Mouse (Mus musculus) myocyte (in vitro differentiated cells): Measurements from ENCODE around the gene Lpo. TPM values are rescaled to one million over a fixed set of nuclear protein-coding genes. Genes with fewer than 3 reads are reported as not detected.

Experiments
- H3K27me3 ChIP-seq: one replicate; pipeline ENCODE4 v1.6.1; 2011; ENCODE audit not compliant: control insufficient read depth, insufficient read depth, insufficient read length
- H3K36me3 ChIP-seq: one replicate; pipeline ENCODE4 v1.6.1; 2011; ENCODE audit not compliant: control insufficient read depth, insufficient read depth
- H3K4me2 ChIP-seq: one replicate; pipeline ENCODE4 v1.6.1; 2011; ENCODE audit warnings: low read depth, control low read depth
- H3K4me3 ChIP-seq: one replicate; pipeline ENCODE4 v1.5.1; 2011; ENCODE audit warnings: mild to moderate bottlenecking, control low read depth, moderate library complexity
- H3K79me2 ChIP-seq: one replicate; pipeline ENCODE4 v1.6.1; 2011; ENCODE audit not compliant: control insufficient read depth, insufficient read depth
- H3ac ChIP-seq: one replicate; pipeline ENCODE4 v1.6.1; 2011; ENCODE audit not compliant: control insufficient read depth, insufficient read length
- CEBPB ChIP-seq: IDR thresholded peaks from 2 replicates; pipeline ENCODE4 v1.6.1; 2011; ENCODE audit warnings: mild to moderate bottlenecking, moderate library complexity; ENCODE audit not compliant: poor library complexity, insufficient read depth, severe bottlenecking
- E2F4 ChIP-seq: IDR thresholded peaks from one replicate; pipeline ENCODE4 v1.6.1; 2011; ENCODE audit warnings: mild to moderate bottlenecking, control low read depth, moderate library complexity; ENCODE audit not compliant: insufficient read depth
- MAX ChIP-seq: IDR thresholded peaks from one replicate; pipeline ENCODE4 v1.6.1; 2011; ENCODE audit warnings: low read depth, mild to moderate bottlenecking, control low read depth
- MYOD1 ChIP-seq, 3 experiments: IDR thresholded peaks; one replicate each; pipeline ENCODE4 v1.6.1; 2011; ENCODE audit warnings: control low read depth in 2 of 3, low read depth in 2 of 3, mild to moderate bottlenecking in 2 of 3, moderate library complexity in 1 of 3; ENCODE audit not compliant: insufficient read length in 2 of 3, control insufficient read depth in 1 of 3
- MYOG ChIP-seq, 3 experiments: IDR thresholded peaks; one replicate each; pipeline ENCODE4 v1.6.1; 2011; ENCODE audit warnings: control low read depth in 2 of 3, low read depth in 2 of 3, mild to moderate bottlenecking in 2 of 3; ENCODE audit not compliant: insufficient read length in 2 of 3, control insufficient read depth in 1 of 3, insufficient read depth in 1 of 3
- POLR2A ChIP-seq: IDR thresholded peaks from one replicate; pipeline ENCODE4 v1.6.1; 2011; ENCODE audit warnings: low read depth, mild to moderate bottlenecking, control low read depth, moderate library complexity; ENCODE audit not compliant: insufficient read length
- POLR2AphosphoS2 ChIP-seq: IDR thresholded peaks from one replicate; pipeline ENCODE4 v1.6.1; 2011; ENCODE audit warnings: low read depth, control low read depth; ENCODE audit not compliant: insufficient read length
- REST ChIP-seq: IDR thresholded peaks from one replicate; pipeline ENCODE4 v1.6.1; 2011; ENCODE audit warnings: mild to moderate bottlenecking, control low read depth, moderate library complexity; ENCODE audit not compliant: insufficient read depth, insufficient read length
- SRF ChIP-seq: IDR thresholded peaks from one replicate; pipeline ENCODE4 v1.6.1; 2011; ENCODE audit warnings: low read depth; ENCODE audit not compliant: control insufficient read depth, insufficient read length
- TCF12 ChIP-seq: IDR thresholded peaks from one replicate; pipeline ENCODE4 v1.6.1; 2011; ENCODE audit warnings: mild to moderate bottlenecking, control low read depth; ENCODE audit not compliant: poor library complexity, insufficient read depth, severe bottlenecking
- TCF3 ChIP-seq: IDR thresholded peaks from one replicate; pipeline ENCODE4 v1.6.1; 2011; ENCODE audit warnings: low read depth, control low read depth; ENCODE audit not compliant: insufficient read length
- USF1 ChIP-seq: IDR thresholded peaks from one replicate; pipeline ENCODE4 v1.6.1; 2011; ENCODE audit warnings: low read depth, mild to moderate bottlenecking, control low read depth, moderate library complexity
- polyA plus RNA-seq: library from polyadenylated mRNA; unstranded; fragments of >200 nt; fragmentation: generic; extraction: Trizol; gene quantifications from one replicate; pipeline ENCODE4 v1.2.1, GENCODE M21; 2012; ENCODE audit warnings: missing spikeins

Gene Lpo
- polyA plus RNA-seq, 1 experiment = not detected

- Histone ChIP-seq H3K4me2 (no peak overlapping the region), H3K79me2 (no peaks in the 10 kb centered on the region), H3K27me3 (peaks cover 65% of the 10 kb centered on the region), H3ac (no peak overlapping the region), H3K4me3 (no peak overlapping the region), H3K36me3 (no peaks in the 10 kb centered on the region)
- no peak for TF ChIP-seq E2F4
- TF ChIP-seq TCF3 = no peak
- TF ChIP-seq SRF = no peak
- TF ChIP-seq TCF12 = no peak
- no peak for TF ChIP-seq MYOG (IDR thresholded peaks at IDR 0.05; ENCODE audit: control insufficient read depth in 1 of 3, insufficient read depth in 1 of 3, insufficient read length in 2 of 3, low read depth in 2 of 3)
- TF ChIP-seq USF1 = no peak
- no peak for TF ChIP-seq POLR2A
- no peak for TF ChIP-seq POLR2AphosphoS2
- no peak for TF ChIP-seq MYOD1 (IDR thresholded peaks at IDR 0.05; ENCODE audit: control insufficient read depth in 1 of 3, insufficient read length in 2 of 3, low read depth in 2 of 3)
- TF ChIP-seq MAX = no peak
- TF ChIP-seq REST = no peak
- TF ChIP-seq CEBPB = no peak
These were observed 65.2 kb downstream of the Lpo start for GRCm38 (mm10) chr11:87762702-87763385.

- Histone ChIP-seq H3K27me3 (peaks cover 63% of the 10 kb centered on the region), H3ac (no peak overlapping the region), H3K4me3 (no peak overlapping the region)
These were observed 66.0 kb downstream of the Lpo start for GRCm38 (mm10) chr11:87761806-87762701.

GRCm38 (mm10) chr11:87761181-87761721 lies 66.8 kb downstream of the Lpo start:
- Histone ChIP-seq H3ac (no peak overlapping the region), H3K36me3 (no peaks in the 10 kb centered on the region), H3K4me2 (no peak overlapping the region), H3K27me3 (peaks cover 55% of the 10 kb centered on the region), H3K79me2 (no peaks in the 10 kb centered on the region), H3K4me3 (no peak overlapping the region)
- TF ChIP-seq TCF3 (no peak), CEBPB (no peak), E2F4 (no peak), TCF12 (no peak), REST (no peak), MYOD1 (IDR thresholded peaks at IDR 0.05; ENCODE audit: control insufficient read depth in 1 of 3, insufficient read length in 2 of 3, low read depth in 2 of 3) (no peak), USF1 (no peak), MYOG (IDR thresholded peaks at IDR 0.05; ENCODE audit: control insufficient read depth in 1 of 3, insufficient read depth in 1 of 3, insufficient read length in 2 of 3, low read depth in 2 of 3) (no peak), POLR2AphosphoS2 (no peak), SRF (no peak), MAX (no peak), POLR2A (no peak)

More at GRCm38 (mm10) chr11:87761806-87762701, 66.0 kb downstream of the Lpo start:
- no peak for TF ChIP-seq TCF12
- no peak for TF ChIP-seq MAX
- TF ChIP-seq USF1 = no peak
- TF ChIP-seq MYOG (IDR thresholded peaks at IDR 0.05; ENCODE audit: control insufficient read depth in 1 of 3, insufficient read depth in 1 of 3, insufficient read length in 2 of 3, low read depth in 2 of 3) = no peak
- TF ChIP-seq POLR2AphosphoS2 = no peak
- no peak for TF ChIP-seq CEBPB
- no peak for TF ChIP-seq POLR2A
- no peak for TF ChIP-seq REST
- TF ChIP-seq SRF = no peak
- no peak for TF ChIP-seq MYOD1 (IDR thresholded peaks at IDR 0.05; ENCODE audit: control insufficient read depth in 1 of 3, insufficient read length in 2 of 3, low read depth in 2 of 3)
- no peak for TF ChIP-seq TCF3
- TF ChIP-seq E2F4 = no peak
- no peak overlapping the region for H3K4me2 ChIP-seq
- no peaks in the 10 kb centered on the region for H3K36me3 ChIP-seq
- no peaks in the 10 kb centered on the region for H3K79me2 ChIP-seq

- no peak for TF ChIP-seq MYOD1 (IDR thresholded peaks at IDR 0.05; ENCODE audit: control insufficient read depth in 1 of 3, insufficient read length in 2 of 3, low read depth in 2 of 3)
- H3ac ChIP-seq = no peak within 1 kb of the TSS
- H3K4me2 ChIP-seq = no peak within 1 kb of the TSS
- H3K27me3 ChIP-seq = peaks cover 48% of the 10 kb centered on the region
- H3K4me3 ChIP-seq = no peak within 1 kb of the TSS
- no peaks in the 10 kb centered on the region for H3K79me2 ChIP-seq
- no peaks in the 10 kb centered on the region for H3K36me3 ChIP-seq
These were observed 67.6 kb downstream of the Lpo start, which contains the start of gene Tspoap1 for GRCm38 (mm10) chr11:87760301-87761081. Gene Tspoap1 (plus strand): TSS chr11:87760541.
